Mouse (Mus musculus): ENCODE data around the gene Ankrd52.
A peak's percentile ranks its signal among the peaks of the same experiment; 100 is the strongest.

Gene Ankrd52

DNA sequence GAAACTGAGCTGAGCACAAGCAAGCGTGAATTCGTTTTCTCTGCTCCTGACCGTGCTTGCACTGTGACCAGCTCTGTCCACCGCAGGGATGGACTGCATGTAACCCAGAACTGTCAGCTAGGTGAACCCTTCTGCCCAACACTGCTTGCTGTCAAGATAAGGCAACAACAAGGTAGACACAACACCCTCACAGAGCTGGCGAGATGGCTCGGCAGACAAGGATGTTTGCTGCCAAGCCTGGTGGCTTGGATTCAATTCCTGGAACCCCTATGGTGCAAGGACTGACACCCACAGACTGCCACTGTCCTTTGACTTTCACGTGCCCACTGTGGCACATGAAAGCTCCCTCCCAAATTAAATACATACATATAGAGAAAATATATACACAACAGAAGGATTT is 27.0 kb downstream of the Ankrd52 start:
- peak; percentile 90 to 92 for DNase-seq

DNA sequence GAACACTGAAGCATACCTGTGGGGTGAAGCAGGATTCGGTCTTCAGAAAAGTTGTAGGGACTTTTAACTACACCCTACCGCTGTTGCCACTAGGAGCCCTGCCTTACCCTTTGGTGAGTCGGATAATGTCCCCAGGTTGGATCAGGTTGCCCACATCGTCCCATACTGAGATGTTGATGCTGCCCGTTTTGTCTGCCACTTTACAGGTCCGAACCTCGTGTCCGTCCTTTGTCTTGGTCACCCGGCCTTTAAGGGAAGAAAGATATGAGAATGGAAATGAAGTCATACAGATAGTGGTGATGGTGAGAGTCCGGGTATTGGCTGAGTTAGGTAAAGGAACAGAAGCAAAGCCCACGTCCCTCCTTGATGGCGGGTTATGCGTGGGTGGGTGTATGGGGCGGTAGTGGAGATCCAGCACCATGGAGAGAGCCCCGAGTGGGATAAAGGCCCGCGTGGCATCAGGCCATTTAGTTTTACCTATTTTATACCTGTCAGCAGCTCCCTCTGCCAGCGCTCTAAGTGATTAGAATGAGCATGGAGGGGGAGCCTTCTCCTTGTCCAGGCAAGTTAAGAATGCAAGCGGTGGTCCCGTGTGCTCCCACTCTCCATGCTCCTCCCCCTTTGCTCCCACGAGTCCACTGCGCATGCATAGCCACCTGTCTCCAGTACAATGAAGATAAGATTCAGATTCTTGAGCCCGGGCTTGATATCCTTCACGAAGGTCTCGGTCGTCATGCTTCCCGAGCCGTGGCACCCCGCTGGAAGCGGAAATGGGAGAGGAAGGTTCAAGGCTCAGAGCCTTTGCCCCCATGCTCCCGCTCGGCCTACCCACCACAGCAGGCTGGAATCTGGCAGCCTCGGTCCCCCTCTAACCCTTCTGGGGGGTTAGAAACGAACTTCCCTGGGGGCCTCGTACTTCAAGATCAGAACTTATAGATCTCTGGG is 31.9 kb downstream of the Ankrd52 start:
- DNase-seq: peak; percentile 67 to 69

DNA sequence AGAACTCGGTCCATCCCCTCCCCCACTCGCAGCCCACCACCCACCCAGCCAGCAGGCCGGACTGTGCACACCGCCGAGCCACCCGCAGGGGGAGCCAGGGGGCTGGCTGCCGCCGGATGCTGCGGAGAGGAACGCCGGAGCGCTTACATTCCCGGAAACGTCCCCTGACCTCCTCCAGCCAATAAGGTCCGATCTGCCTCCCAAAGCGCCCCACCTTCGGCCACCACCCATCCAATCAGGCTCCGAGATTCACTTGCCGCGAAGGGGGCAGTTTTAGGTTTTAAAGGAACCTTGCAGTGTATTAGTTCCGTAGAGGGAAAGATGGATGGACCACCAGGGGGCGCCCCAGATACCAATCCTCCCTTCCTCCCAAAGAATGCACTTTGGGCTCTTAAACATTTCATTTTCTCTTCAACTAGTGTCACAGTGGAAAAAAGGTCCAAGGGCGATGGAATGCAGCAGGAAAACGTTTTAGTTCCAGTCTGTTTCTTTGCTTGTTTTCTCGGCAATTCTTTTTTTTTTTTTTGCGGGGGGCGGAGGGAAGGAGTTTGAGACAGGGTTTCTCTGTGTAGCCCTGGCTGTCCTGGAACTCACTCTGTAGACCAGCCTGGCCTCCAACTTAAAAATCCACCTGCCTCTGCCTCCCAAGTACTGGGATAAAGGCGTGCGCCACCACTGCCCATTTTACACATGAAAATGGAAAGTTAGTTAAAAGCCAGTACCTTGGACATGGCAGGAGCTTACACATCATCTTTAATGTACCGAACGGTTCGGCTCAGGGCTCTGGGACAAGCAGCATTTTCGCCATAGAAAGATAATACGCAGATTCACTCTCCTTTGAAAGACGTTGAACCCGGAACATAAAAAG is 33.0 kb downstream of the Ankrd52 start:
- peak; percentile 97 to 99 for DNase-seq

DNA sequence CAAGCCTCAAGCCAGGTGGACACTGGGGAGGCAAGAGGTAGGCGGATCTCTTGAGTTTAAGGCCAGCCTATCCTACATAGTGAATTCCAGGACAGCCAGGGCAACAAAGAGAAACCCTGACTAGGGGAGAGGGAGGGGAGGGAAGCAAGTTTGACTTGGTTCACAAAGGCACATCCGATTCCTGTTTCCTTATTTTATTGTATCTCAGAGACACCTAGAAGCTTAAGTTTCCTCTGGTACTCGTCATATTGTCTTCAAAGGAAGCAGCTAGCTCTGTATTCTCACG is 33.6 kb downstream of the Ankrd52 start:
- no peak for DNase-seq

DNA sequence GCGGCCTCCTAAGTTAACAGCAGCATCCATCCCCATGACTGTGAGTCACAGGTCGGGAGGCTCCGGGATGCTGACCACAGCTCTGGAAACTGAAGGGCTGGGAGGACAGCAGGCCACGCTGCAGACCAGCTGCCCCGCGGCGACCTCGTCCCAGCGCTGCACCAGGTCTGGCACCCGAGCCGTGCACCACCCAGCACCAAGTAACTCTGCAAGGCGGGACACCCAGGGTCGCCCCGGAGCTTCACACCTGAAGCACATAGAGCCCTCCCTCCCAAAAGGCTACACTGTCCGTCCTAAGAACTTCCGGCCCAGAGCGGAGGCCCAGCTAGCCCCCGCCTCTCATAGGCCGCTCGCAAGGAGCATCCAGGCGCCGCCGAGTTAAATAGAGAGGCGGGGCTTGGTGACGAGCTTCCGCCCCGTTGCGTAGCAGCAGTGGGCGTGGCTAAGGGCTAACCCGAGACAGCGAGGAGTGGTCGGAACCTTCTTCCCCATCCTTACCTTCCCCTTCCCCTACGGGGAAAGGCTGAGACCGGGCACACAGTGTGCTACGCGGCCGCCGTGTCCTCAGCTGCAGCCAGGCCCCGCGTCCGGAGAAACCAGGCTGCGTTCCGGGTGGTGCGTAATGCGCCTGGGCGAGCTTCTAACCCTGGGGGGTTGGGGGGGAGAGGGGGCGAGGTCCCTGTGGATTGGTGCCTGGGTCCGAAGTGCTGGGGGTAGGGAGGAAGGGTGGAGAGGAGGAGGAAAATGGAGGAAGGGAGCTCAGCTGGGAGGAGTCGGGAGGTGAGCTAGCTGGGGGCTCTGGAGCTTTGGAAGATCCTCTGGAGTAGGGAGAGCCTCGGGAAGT is 34.5 kb downstream of the Ankrd52 start, which contains the start of the genes Nabp2 and Rnf41:
TSS of gene Nabp2 (minus strand) at position 282 of the 844 bp plus-strand sequence.
TSS of gene Rnf41 (plus strand) at position 447 of the 844 bp plus-strand sequence.
- DNase-seq: peak; percentile 97 to 98

DNA sequence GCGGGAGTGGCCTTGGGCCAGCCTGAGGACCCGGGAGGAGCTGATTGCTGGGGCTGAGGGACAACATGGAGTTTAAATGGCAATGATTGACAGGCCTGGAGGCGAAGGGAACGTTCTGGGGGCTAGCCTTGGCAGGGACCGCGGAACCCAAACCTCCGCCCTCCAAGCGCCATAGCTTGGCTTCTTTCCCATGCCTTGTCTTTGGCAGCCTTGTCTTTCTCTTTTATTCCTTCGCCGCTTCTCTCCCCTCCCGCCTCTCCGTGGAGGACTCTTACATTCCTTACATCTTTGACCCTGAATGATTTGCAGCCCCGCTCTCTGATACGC is 35.1 kb downstream of the Ankrd52 start:
- peak; percentile 63 to 68 for DNase-seq

DNA sequence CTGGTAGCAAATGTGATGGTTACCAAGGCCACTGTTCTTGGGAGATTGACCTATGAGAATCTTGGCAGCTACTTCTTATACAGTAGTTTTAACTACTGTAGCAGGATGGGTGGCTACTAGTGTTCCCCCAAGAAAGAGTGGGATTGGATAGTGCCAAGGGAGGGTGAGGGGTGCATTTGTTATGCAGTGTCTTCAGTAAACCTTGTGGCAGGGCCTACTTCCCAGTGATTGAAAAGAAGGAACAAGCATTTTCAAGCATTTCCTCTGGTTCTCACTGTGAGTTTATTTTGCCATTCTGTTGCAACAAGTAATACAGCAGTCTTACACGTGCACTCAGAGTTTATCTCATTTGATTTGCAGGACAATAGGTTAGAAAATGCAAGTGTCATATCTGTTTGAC is 35.6 kb downstream of the Ankrd52 start:
- DNase-seq: no peak

DNA sequence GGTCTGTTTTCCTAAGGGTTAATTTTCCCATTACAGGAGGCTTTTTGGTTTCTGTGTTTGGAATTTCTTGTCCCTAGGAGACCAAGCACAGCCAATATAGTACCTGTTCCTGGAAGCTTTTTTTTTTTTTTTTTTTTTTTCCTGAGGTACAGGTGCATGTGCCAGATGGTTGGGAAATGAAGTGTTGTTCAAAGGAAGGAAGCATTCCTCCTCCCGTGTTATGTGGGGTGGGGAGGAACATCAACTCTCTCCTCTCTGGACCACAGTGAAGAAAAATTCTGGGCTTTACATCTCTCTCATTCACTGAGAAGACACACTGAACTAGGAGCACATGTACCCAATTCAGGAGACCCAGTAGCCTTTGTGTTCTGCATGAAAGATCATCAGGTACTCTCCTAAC is 36.2 kb downstream of the Ankrd52 start:
- no peak for DNase-seq

DNA sequence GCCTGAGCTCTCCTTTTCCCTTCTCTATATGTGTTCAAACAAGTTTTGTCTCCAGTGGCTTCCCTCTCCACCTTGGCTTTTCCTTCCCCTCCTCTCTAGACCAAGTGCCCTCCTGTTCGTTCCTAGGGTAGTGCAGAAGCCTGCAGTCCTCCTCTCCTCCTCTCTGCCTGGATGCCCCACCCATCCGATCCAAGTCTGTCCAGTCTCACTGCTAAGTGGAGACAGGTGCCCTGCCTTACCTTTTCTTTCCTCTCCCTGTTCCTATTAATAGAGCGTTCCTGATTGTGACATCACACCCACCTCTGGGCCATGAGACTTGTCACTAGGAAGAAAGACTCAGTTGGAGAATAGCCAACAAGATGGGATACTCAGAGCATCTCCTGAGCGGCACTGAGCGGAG is 37.9 kb downstream of the Ankrd52 start:
- no peak for DNase-seq

DNA sequence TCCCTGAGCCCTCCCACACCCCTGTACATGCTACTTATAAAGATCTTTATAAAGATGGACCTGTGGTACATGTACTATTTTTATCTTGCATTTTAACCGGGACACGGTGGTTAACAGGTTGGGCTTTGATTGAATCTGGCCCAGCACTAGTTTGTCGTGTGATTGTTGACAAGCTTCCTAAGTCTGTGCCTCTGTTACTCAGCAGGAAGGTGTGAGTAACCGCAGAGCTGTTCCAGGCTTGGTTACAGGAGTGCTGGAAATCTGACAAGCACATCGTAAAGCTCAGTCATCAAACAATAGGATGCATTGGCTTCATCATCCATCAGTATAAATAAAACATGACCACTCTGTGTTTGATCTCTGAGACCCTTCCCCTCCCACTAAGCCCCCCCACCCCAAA is 45.5 kb downstream of the Ankrd52 start:
- no peak for DNase-seq

DNA sequence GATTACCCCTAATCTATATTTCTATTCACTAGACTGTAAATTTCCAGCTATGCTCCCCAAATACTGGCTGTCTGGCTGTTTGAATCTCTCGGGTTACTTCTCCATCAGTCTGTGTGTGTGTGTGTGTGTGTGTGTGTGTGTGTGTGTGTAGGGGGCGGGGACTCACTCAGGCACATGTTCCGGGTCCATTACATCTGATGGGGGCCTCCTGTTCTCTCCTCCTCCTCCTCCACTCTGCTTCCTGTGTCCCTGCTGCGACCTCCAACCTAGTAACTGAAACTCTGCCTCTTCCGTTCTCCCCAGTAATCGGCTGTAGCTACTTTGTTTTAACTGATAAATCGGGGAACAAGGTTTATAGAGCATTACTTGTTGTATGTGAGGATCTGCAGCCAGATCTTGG is 47.7 kb downstream of the Ankrd52 start:
- DNase-seq: no peak

DNA sequence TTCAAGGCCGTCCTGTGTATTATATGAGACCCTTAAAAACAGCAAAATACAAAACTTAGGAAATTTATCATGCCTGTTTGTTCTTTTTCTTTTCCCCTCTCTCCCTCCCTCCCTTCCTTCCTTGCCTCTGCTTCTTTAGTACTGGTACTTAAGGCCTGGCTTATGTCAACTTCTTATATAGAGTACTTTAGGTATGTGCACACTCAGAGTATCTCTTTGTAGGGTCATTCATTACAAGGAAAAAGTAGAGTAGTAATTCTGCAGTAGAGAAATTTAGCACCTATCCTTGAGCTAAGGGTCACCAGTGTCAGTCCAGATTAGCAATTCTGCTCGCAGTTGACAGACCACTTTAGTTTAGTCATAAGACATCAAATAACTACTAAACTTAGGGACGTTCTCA is 48.3 kb downstream of the Ankrd52 start:
- DNase-seq: no peak

DNA sequence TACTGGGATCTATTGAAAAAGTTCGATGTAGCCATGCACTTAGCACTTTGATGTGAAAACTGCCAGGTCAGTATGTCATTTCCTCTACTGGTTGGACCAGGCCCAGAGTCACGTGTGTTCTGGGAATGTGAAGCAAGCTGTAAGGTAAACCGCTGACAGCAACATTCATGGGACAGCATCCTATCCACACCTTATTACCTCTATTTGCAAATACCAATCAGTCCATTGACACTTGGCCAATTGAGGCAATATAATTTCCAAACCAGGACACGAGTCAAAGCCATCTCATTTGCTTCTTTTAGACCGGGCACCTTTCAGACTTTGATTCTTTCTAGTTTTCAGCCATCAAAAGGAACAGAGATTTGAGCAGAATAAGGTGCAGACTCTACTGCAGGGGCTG is 52.1 kb downstream of the Ankrd52 start:
- no peak for DNase-seq

DNA sequence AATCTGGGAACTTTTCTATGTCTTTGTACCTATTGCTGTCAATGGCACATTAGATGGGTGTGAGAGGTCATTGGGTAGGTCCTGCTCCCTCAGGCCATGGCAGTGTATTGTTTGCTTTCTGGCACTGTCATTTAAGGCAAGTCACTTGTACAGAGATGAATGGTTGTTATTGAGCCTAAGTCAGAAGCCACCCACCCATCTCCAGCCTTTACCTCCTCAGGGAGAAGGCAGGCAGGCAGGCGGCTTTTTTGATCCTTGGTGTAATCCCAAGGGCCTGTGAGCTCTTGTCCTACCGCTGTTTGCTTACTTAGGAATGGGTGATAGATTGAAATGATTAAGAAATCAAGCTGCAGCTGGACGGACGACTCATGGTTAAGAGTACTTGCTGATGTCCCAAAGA is 52.5 kb downstream of the Ankrd52 start:
- no peak for DNase-seq

DNA sequence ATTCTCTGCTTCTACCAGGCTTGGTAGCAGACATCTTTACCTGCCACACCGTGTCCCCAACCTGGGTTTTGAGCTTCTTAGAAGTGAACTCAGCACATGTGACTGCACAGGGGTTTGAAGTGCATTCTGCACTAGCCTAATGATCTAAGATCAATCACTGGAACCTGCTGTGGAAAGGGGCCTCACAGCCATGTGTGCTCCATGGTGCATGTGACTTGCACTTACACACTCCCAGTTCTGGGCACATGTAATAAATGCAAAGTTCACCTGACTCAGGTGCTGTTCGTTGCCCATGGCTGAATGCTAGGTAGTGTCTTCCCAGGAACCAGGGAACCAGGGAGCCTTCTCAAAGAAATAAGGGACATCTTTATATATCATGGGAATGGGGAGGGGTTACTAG is 56.5 kb downstream of the Ankrd52 start:
- DNase-seq: no peak

DNA sequence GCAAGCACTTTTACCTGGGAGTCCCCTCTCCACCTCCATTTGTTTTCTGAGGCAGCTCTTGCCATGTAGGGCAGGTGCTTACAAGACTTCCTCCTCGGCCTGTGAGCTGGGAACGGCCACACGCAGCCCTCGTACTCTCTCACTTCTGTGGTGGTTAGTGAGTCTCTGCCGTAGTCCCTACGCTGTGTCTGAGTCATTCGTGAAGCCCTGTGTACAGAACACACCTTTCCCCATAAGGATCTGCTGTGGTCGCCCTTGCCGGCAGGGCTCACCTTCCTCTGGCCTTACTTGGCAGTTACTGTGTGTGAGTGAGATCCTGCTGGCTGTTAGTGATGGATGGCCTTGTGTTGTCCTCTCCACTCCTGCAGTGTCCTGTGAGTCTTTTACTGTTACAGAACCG is 57.8 kb downstream of the Ankrd52 start:
- DNase-seq: no peak

DNA sequence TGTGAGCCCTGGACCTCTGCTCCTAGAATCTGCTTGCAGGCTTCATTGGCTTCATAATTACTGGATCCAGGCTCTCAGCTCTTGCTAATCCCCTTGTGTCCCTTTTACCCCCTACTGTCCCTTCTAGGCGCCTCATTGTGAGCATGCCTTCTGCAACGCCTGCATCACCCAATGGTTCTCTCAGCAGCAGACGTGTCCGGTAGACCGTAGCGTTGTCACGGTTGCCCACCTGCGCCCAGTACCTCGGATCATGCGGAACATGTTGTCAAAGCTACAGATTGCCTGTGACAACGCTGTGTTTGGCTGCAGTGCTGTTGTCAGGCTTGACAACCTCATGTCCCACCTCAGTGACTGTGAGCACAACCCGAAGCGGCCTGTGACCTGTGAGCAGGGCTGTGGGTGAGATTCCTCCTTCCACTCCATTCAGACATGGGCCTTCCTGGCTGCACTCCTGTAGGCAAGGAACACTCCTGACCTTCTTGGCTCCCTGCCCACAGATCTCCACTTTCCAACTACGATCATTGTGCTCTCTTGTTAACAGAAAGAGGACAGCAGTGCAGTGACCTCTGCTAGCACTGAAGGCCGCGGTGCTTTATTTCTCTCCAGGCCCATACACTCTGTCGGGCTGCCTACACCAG is 58.4 kb downstream of the Ankrd52 start:
- peak; percentile 73 to 80 for DNase-seq

DNA sequence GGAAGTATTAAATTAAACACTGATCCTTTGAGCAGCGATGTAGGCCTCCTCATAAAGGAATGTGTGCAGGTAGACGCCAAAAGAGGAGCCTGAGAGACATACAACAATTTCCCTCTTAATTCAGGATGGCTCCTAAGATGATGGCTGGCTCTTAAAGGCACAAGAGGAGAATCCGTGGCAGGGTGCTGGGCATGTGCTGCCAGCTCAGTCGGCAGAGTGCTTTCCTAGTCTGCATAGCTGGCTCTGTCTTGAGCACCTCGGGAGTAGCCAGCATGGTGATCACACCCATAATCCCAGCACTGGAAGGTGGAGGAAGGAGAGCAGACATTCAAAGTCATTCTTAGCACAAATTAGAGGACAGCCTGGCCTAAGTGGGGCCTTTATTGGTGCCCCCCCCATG is 59.0 kb downstream of the Ankrd52 start:
- DNase-seq: peak; percentile 36 to 57

DNA sequence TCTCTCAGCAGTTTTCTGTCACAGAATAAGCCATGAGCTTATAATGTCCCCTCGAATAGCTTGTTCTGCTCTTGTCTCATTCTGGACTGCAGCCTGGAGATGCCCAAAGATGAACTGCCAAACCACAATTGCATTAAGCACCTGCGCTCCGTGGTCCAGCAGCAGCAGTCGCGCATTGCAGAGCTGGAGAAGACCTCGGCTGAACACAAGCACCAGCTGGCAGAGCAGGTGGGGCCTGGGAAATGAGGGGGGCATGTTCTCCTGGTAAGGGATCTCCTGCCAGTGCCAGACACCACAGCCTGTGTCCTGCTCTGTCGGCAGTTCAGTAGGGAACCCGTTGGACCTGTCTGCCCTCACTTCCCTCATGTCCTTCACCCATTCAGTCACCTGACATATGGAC is 59.5 kb downstream of the Ankrd52 start:
- DNase-seq: peak; percentile 54 to 68

DNA sequence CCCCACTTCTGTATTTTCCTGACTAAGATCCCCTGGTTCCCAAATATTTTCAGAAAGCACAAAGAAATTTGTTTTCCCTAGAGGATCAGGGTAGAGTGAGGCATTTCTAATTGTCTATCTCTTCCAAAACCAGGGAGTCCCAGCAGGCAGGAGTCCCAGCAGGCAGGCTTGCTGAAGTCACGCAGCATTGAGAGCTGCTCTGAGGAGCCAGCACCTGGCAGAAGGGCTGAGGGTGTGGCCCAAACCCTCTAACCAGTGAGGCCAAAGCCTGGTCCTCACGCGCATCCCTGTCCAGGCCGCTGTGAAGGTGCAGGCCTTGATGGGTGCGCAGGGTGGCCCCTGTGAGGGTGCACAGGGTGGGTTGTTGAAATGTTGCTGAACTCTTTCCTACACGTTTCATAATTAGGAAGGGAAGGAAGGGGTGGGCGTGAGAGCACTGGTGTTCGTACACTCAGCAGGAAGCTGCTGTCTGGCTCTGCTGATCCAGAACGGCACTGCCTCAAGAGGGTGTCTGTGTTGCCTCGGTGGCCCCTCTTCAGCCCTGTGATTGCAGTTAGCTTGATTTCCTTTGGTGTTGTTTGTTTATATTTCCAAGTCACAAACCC is 61.9 kb downstream of the Ankrd52 start:
- no peak for DNase-seq

DNA sequence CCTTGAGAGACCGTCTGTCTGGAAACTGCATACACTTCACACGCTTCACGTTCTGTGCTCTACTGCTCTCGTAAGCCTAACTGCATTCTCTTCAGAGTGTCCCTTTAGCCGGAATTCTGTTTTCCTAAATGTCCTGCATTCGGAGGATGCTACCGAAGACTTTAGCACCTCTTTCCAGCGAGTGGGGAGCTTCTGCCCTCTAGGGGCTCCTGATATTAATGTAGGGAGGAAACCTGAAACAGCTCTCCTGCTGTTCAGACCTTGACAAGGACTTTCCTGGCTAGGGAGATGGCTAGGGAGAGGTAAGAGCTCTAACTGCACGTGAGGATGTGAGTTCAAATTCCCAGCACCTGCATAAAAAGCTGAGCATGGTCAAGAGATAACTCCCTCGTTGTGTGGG is 63.5 kb downstream of the Ankrd52 start:
- peak; percentile 44 to 51 for DNase-seq

All from cerebellum, postnatal 14 days (tissue).